Mouse (Mus musculus): ENCODE results near the gene Man2a2. TPM values are rescaled to one million over a fixed set of nuclear protein-coding genes. Genes with fewer than 3 reads are reported as not detected.
A peak's percentile ranks its signal among the peaks of the same experiment; 100 is the strongest.

The Man2a2 gene
- polyA plus RNA-seq, 1 experiment from 2014 or later = 23.8 TPM

- no peak overlapping the region for H3K4me2 ChIP-seq
- no peaks in the 10 kb centered on the region for H3K9me3 ChIP-seq
- H3K4me1 ChIP-seq = peaks cover 16% of the 10 kb centered on the region
- no peaks in the 10 kb centered on the region for H3K27me3 ChIP-seq
- no peak overlapping the region for H3K4me3 ChIP-seq (replicated peaks)
- no peak overlapping the region for H3K9ac ChIP-seq
- H3K36me3 ChIP-seq (replicated peaks) = peaks cover 73% of the 10 kb centered on the region
- ATAC-seq (ENCODE audit: low FRiP score) = no peak
- H3K27ac ChIP-seq = no peak overlapping the region
- 82% methylated on average over 2 of the region's 2 CpGs for WGBS
Observed at GRCm38 (mm10) chr7:80365759-80366158, 5.4 kb downstream of the Man2a2 start.

DNA sequence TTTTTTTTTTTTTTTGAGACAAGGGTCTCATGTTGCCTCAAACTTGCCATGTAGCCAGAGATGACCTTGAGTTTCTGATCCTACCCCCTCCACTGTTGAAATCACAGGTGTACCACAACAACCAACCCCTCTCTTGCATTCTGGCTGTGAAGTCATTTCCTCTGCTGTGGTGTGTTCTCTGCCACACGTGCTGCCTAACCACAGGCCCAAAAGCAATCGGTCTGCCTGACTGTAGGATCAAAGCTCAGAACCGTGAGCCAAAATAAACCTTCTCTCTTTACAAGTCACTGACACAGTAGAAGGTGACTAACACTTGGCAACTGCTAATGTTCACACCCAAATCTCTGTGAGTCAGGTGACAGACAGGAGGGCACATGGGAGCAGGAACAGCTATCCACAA lies 10.7 kb downstream of the Man2a2 start:
- no peak overlapping the region for H3K4me2 ChIP-seq
- no peak overlapping the region for H3K9ac ChIP-seq
- ATAC-seq (ENCODE audit: low FRiP score) = no peak
- no peaks in the 10 kb centered on the region for H3K27me3 ChIP-seq
- no peak overlapping the region for H3K4me3 ChIP-seq (replicated peaks)
- H3K9me3 ChIP-seq = no peaks in the 10 kb centered on the region
- H3K27ac ChIP-seq = no peak overlapping the region
- H3K4me1 ChIP-seq = peaks cover 15% of the 10 kb centered on the region
- 88% methylated on average over 3 of the region's 3 CpGs for WGBS
- peaks cover 95% of the 10 kb centered on the region for H3K36me3 ChIP-seq (replicated peaks)

GRCm38 (mm10) chr7:80358039-80358438 lies 13.1 kb downstream of the Man2a2 start:
- Histone ChIP-seq H3K27me3 (no peaks in the 10 kb centered on the region), H3K4me3 (replicated peaks) (no peak overlapping the region), H3K9ac (no peak overlapping the region), H3K36me3 (replicated peaks) (peaks cover 87% of the 10 kb centered on the region), H3K9me3 (no peaks in the 10 kb centered on the region), H3K27ac (no peak overlapping the region), H3K4me1 (peaks cover 15% of the 10 kb centered on the region), H3K4me2 (no peak overlapping the region)
- WGBS = 66% methylated on average over 4 of the region's 4 CpGs
- no peak for ATAC-seq (ENCODE audit: low FRiP score)

- Histone ChIP-seq H3K27ac (peak overlapping the region; percentile 39; the same call in 1 of the 2 replicates), H3K4me3 (replicated peaks) (no peak overlapping the region), H3K9me3 (no peaks in the 10 kb centered on the region), H3K27me3 (no peaks in the 10 kb centered on the region), H3K36me3 (replicated peaks) (peaks cover 86% of the 10 kb centered on the region), H3K4me1 (peaks cover 15% of the 10 kb centered on the region), H3K4me2 (no peak overlapping the region), H3K9ac (0 out of 2 replicates have a peak overlapping the region, but pooled peaks have one; percentile 22)
- ATAC-seq (ENCODE audit: low FRiP score) = no peak
- 16% methylated on average over 8 of the region's 8 CpGs for WGBS
Observed at GRCm38 (mm10) chr7:80357156-80357555, 14.0 kb downstream of the Man2a2 start.

DNA sequence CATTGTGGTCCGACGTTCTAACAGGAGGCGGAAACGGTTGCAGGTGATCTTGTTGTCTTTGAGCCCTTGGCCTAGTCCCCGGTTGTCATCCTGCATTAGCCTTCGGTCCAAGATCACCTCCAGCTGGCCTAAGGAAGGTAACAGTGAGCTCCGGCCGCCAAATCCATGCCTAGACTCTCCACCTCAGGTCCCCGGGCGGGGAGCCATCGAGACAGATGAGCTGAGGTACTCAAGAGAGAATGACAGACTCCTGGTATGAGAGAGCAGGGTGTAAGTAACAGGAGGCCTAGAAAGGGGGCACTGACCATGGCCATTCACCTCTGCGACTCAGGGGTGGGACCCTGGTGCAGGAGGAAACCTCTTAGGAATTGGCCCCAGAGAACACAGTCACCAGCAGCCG lies 14.8 kb downstream of the Man2a2 start:
- no peak for ATAC-seq (ENCODE audit: low FRiP score)
- WGBS = 92% methylated on average over 13 of the region's 13 CpGs
- Histone ChIP-seq H3K9me3 (no peaks in the 10 kb centered on the region), H3K27me3 (no peaks in the 10 kb centered on the region), H3K4me3 (replicated peaks) (no peak overlapping the region), H3K36me3 (replicated peaks) (peaks cover 82% of the 10 kb centered on the region), H3K4me2 (no peak overlapping the region), H3K4me1 (peaks cover 15% of the 10 kb centered on the region), H3K27ac (no peak overlapping the region), H3K9ac (no peak overlapping the region)

DNA sequence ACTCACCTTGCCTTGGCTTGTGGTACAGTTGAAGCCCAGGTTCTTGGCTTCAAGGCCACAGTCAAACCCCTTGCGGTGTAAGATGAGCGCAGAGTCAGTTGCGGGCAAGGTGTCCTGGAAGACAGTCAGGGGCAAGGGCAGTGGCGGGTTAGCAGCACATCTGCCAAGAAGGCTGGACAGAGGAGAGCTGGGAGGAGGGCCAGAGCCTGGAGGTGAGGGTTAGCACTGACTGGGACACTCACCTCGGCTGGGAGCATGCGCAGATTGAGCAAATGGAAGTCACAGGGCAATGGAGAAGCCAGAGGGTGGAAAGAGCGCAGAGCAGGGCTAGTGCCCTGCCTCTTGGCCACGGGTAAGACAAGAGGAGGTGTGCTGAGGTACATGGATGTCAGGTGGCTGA lies 18.3 kb downstream of the Man2a2 start:
- H3K9ac ChIP-seq = no peak overlapping the region
- no peak overlapping the region for H3K4me3 ChIP-seq (replicated peaks)
- H3K27me3 ChIP-seq = no peaks in the 10 kb centered on the region
- peaks cover 14% of the 10 kb centered on the region for H3K4me1 ChIP-seq
- H3K27ac ChIP-seq = no peak overlapping the region
- no peak overlapping the region for H3K4me2 ChIP-seq
- ATAC-seq (ENCODE audit: low FRiP score) = no peak
- peaks cover 63% of the 10 kb centered on the region for H3K36me3 ChIP-seq (replicated peaks)
- H3K9me3 ChIP-seq = no peaks in the 10 kb centered on the region
- 94% methylated on average over 8 of the region's 8 CpGs for WGBS

- peaks cover 46% of the 10 kb centered on the region for H3K36me3 ChIP-seq (replicated peaks)
- H3K27ac ChIP-seq = no peak overlapping the region
- H3K4me1 ChIP-seq = 0 out of 2 replicates have a peak, but pooled peaks cover 7% of the 10 kb centered on the region
- no peak for ATAC-seq (ENCODE audit: low FRiP score)
- 72% methylated on average over 2 of the region's 2 CpGs for WGBS
- no peak overlapping the region for H3K9ac ChIP-seq
- no peaks in the 10 kb centered on the region for H3K9me3 ChIP-seq
- H3K27me3 ChIP-seq = no peaks in the 10 kb centered on the region
- no peak overlapping the region for H3K4me2 ChIP-seq
- no peak overlapping the region for H3K4me3 ChIP-seq (replicated peaks)
Observed at GRCm38 (mm10) chr7:80350808-80351207, 20.4 kb downstream of the Man2a2 start.

DNA sequence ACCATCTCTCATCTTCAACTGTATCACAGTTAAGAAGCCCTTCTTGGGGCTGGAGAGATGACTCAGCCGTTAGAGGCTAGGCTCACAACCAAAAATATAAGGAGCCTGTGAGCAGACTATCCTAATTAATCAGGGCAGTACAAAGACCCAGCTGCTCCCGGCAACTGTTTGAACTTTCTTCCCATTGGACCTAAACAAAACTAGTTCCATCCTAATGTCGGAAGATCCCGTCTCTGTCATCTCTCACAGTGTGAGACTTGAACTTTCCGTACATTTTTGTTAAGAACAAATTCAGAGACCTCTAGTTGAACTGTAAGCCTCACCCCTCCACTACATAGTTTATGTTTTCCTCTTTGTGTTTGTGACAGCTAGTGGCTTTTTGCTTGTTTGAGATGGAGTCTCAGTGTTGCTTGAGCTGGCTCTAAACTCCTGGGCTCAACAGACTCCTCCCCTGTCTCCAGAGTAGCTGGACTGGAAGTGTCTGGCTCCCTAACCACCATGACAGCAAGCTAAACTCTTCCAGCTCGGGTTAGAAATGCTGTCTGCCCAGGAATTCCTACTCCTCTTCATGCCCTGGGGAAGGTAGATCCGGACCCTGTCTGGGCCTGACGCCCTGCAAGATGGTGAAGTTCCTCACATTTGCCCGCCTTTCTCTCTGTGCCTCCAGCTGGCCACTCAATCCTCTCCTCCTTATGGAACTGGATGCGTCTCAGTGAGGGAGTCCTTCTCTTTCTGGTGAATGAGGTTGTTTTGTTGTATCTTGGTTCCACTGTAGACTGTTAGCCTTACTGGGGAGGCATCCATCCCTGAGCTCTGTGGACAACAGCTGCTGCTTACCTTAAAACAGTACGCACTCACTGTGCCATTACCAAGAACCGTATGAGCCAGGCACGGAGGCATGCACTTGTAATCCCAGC lies 23.2 kb downstream of the Man2a2 start:
- no peak for ATAC-seq (ENCODE audit: low FRiP score)
- H3K27ac ChIP-seq = no peak overlapping the region
- no peak overlapping the region for H3K4me2 ChIP-seq
- no peaks in the 10 kb centered on the region for H3K27me3 ChIP-seq
- no peak overlapping the region for H3K9ac ChIP-seq
- H3K9me3 ChIP-seq = no peaks in the 10 kb centered on the region
- 72% methylated on average over 13 of the region's 13 CpGs for WGBS
- peaks cover 34% of the 10 kb centered on the region for H3K36me3 ChIP-seq (replicated peaks)
- no peak overlapping the region for H3K4me3 ChIP-seq (replicated peaks)
- H3K4me1 ChIP-seq = peaks cover 13% of the 10 kb centered on the region

DNA sequence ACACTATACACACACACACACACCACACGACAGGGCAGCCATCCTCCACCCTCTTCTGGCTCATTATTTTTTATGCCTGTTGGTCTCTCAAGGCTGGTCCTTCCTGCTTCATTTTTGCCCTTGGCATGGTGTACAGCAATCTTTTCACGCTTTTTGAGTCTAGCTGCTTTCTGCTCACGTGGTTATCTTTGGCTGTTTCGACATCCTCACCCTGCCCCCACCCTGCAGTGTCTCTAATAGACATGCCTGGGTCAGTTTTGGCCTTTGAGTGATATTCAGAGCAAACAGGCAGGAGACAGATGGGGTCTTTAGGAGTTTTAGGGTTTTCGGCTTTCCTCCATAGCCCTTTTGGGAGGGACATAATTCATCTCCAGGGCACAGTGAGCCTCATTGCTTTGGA lies 24.3 kb downstream of the Man2a2 start:
- H3K27me3 ChIP-seq = no peaks in the 10 kb centered on the region
- no peaks in the 10 kb centered on the region for H3K9me3 ChIP-seq
- H3K4me1 ChIP-seq = peaks cover 22% of the 10 kb centered on the region
- no peak overlapping the region for H3K9ac ChIP-seq
- H3K36me3 ChIP-seq (replicated peaks) = peaks cover 27% of the 10 kb centered on the region
- no peak for ATAC-seq (ENCODE audit: low FRiP score)
- no peak overlapping the region for H3K27ac ChIP-seq
- H3K4me3 ChIP-seq (replicated peaks) = no peak overlapping the region
- WGBS = 87% methylated on average over 5 of the region's 5 CpGs
- H3K4me2 ChIP-seq = no peak overlapping the region

DNA sequence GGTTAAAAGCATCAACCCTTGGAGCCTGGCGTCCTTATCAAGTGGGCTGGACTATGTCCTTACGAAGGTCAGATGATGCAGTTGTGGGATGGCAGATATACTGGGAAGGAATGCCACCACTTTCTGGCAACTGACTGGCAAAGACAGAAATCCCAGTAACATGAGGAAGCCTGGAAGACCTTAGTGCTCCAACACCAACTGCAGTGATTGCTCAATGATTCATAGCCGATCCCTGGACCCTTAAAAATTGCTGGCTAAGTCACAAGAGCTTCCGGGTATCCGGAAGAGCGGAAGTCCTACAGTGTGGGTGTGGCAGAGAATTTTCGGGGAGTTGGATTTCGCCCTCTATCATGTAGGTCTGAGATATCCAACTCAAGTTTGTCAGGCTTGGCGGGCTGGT lies 25.0 kb downstream of the Man2a2 start:
- H3K27ac ChIP-seq = no peak overlapping the region
- ATAC-seq (ENCODE audit: low FRiP score) = no peak

GRCm38 (mm10) chr7:80343270-80344018 lies 27.7 kb downstream of the Man2a2 start:
- H3K4me1 ChIP-seq = peaks cover 47% of the 10 kb centered on the region
- peak overlapping the region; percentile 79 for H3K9ac ChIP-seq
- no peaks in the 10 kb centered on the region for H3K9me3 ChIP-seq
- WGBS = 23% methylated on average over 19 of the region's 19 CpGs
- peak overlapping the region; percentile 58 for H3K4me3 ChIP-seq (replicated peaks)
- peaks cover 9% of the 10 kb centered on the region for H3K36me3 ChIP-seq (replicated peaks)
- peak; percentile 3; the same call in 1 of the 2 replicates for ATAC-seq (ENCODE audit: low FRiP score)
- H3K4me2 ChIP-seq = peak overlapping the region; percentile 82
- H3K27ac ChIP-seq = peak overlapping the region; percentile 77
- no peaks in the 10 kb centered on the region for H3K27me3 ChIP-seq

More for the DNA sequence above, 25.0 kb downstream of the Man2a2 start:
- peaks cover 27% of the 10 kb centered on the region for H3K4me1 ChIP-seq
- no peaks in the 10 kb centered on the region for H3K27me3 ChIP-seq
- H3K9me3 ChIP-seq = no peaks in the 10 kb centered on the region
- H3K36me3 ChIP-seq (replicated peaks) = peaks cover 22% of the 10 kb centered on the region
- WGBS = 96% methylated on average over 9 of the region's 9 CpGs
- H3K9ac ChIP-seq = no peak overlapping the region
- H3K4me3 ChIP-seq (replicated peaks) = no peak overlapping the region
- H3K4me2 ChIP-seq = no peak overlapping the region

DNA sequence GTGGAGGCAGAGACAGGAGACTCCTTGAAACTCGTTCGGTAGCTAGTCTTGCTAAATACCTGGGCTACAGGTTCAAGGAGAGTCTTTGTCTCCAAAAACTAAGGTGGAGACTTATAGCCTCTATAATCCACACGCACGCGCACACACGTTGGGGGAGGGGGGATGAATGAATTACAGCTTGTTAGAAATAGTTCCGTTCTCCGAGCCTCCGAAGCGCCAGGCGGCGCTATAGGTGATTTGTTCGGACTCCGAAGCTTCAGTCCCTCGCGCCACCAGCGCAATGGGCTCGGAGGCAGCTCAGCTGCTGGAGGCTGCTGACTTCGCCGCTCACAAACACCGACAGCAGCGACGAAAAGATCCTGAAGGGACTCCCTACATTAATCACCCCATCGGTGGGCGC lies 28.3 kb downstream of the Man2a2 start, which contains the start of gene Hddc3:
Gene Hddc3, plus strand, starts transcription at position 247 of the 400 bp plus-strand sequence.
- peak within 1 kb of the TSS; percentile 82 for H3K4me2 ChIP-seq
- H3K4me3 ChIP-seq (replicated peaks) = peak within 1 kb of the TSS; percentile 58
- peak within 1 kb of the TSS; percentile 77 for H3K27ac ChIP-seq
- H3K27me3 ChIP-seq = no peaks in the 10 kb centered on the region
- no peaks in the 10 kb centered on the region for H3K9me3 ChIP-seq
- 1% methylated on average over 25 of the region's 25 CpGs for WGBS
- H3K9ac ChIP-seq = peak within 1 kb of the TSS; percentile 79
- H3K36me3 ChIP-seq (replicated peaks) = peaks cover 9% of the 10 kb centered on the region
- ATAC-seq (ENCODE audit: low FRiP score) = peak; percentile 22
- H3K4me1 ChIP-seq = peaks cover 51% of the 10 kb centered on the region

All from forebrain, embryonic 12.5 days (tissue).